Mouse (Mus musculus) neural tube, embryonic 10.5 days (tissue): ENCODE data around the gene Hes3.

Experiments used
- DNase-seq: peaks from one replicate; pipeline ENCODE4 v3.0.0-alpha.2; 2017; ENCODE audit warnings: low spot score; ENCODE audit errors: extremely low spot score

Hes3 gene

GRCm38 (mm10) chr4:152291562-152291961 is at the start of gene Hes3:
Gene Hes3 (minus strand): TSS chr4:152291662.
- no peak for DNase-seq

- DNase-seq, result peak; percentile 34
Observed at GRCm38 (mm10) chr4:152340584-152341284, 49.3 kb upstream of the Hes3 start.

- no peak for DNase-seq
Observed at GRCm38 (mm10) chr4:152339293-152339790, 47.9 kb upstream of the Hes3 start.

GRCm38 (mm10) chr4:152338419-152339292 is 47.2 kb upstream of the Hes3 start, which contains the start of gene Chd5:
Gene Chd5 (plus strand): TSS chr4:152338651.
- no peak for DNase-seq

- no peak for DNase-seq
Observed at GRCm38 (mm10) chr4:152337772-152338171, 46.3 kb upstream of the Hes3 start.

- no peak for DNase-seq
Observed at GRCm38 (mm10) chr4:152333587-152333986, 42.1 kb upstream of the Hes3 start.

GRCm38 (mm10) chr4:152332952-152333351 is 41.5 kb upstream of the Hes3 start:
- DNase-seq, result peak; percentile 67

- no peak for DNase-seq
Observed at GRCm38 (mm10) chr4:152328691-152329090, 37.2 kb upstream of the Hes3 start.

- DNase-seq, result no peak
Observed at GRCm38 (mm10) chr4:152326543-152326942, 35.1 kb upstream of the Hes3 start.

- DNase-seq, result peak; percentile 92
Observed at GRCm38 (mm10) chr4:152325574-152326411, 34.3 kb upstream of the Hes3 start, which contains the start of gene Rpl22. Gene Rpl22 (plus strand): TSS chr4:152325742.

GRCm38 (mm10) chr4:152324641-152325562 is 33.4 kb upstream of the Hes3 start:
- no peak for DNase-seq

- no peak for DNase-seq
Observed at GRCm38 (mm10) chr4:152321464-152321863, 30.0 kb upstream of the Hes3 start.

GRCm38 (mm10) chr4:152318517-152319234 is 27.2 kb upstream of the Hes3 start, which contains the start of gene Rnf207:
Gene Rnf207 (minus strand): TSS chr4:152318993.
- DNase-seq, result peak; percentile 52

GRCm38 (mm10) chr4:152317631-152318033 is 26.2 kb upstream of the Hes3 start:
- DNase-seq, result no peak

- DNase-seq, result no peak
Observed at GRCm38 (mm10) chr4:152315498-152316213, 24.2 kb upstream of the Hes3 start.

- DNase-seq, result no peak
Observed at GRCm38 (mm10) chr4:152313934-152314333, 22.5 kb upstream of the Hes3 start.

GRCm38 (mm10) chr4:152313211-152313632 is 21.8 kb upstream of the Hes3 start:
- peak; percentile 58 for DNase-seq

GRCm38 (mm10) chr4:152312186-152312585 is 20.7 kb upstream of the Hes3 start:
- no peak for DNase-seq

GRCm38 (mm10) chr4:152307542-152307941 is 16.1 kb upstream of the Hes3 start:
- DNase-seq, result no peak
